Mouse (Mus musculus) lung, embryonic 15.5 days (tissue): Measurements from ENCODE around the gene Ctdspl. TPM values are rescaled to one million over a fixed set of nuclear protein-coding genes. Genes with fewer than 3 reads are reported as not detected.

Experiments used
- ATAC-seq: fragments of 200-750 bp; cut with Nextera tagmentation; 2 replicates; pipeline ENCODE4 v1.8.0; 2017; ENCODE audit warnings: moderate number of reproducible peaks, borderline replicate concordance; ENCODE audit not compliant: low FRiP score, low TSS enrichment; ENCODE audit errors: extremely low read depth
- H3K27ac ChIP-seq: fragments of 300-500 bp; sonication (generic); 2 replicates; pipeline ENCODE4 v1.5.1; 2015; ENCODE audit warnings: moderate library complexity, mild to moderate bottlenecking, inconsistent platforms
- H3K27me3 ChIP-seq: fragments of 300-500 bp; sonication (generic); 2 replicates; pipeline ENCODE4 v1.6.1; 2015; ENCODE audit warnings: inconsistent platforms
- H3K36me3 ChIP-seq: fragments of 300-500 bp; sonication (generic); 2 replicates; pipeline ENCODE4 v1.6.1; 2015; ENCODE audit warnings: inconsistent platforms
- H3K4me1 ChIP-seq: fragments of 300-500 bp; sonication (generic); 2 replicates; pipeline ENCODE4 v1.6.1; 2015; ENCODE audit warnings: inconsistent platforms
- H3K4me2 ChIP-seq: fragments of 300-500 bp; sonication (generic); 2 replicates; pipeline ENCODE4 v1.6.1; 2015; ENCODE audit warnings: inconsistent platforms, mild to moderate bottlenecking, moderate library complexity
- H3K4me3 ChIP-seq: fragments of 300-500 bp; sonication (generic); 2 replicates; pipeline ENCODE4 v1.5.1; 2015; ENCODE audit warnings: mild to moderate bottlenecking, inconsistent platforms
- H3K9ac ChIP-seq: fragments of 300-500 bp; sonication (generic); 2 replicates; pipeline ENCODE4 v1.6.1; 2015; ENCODE audit warnings: inconsistent platforms
- H3K9me3 ChIP-seq: fragments of 300-500 bp; sonication (generic); 2 replicates; pipeline ENCODE4 v1.6.1; 2016; ENCODE audit warnings: inconsistent platforms
- WGBS: fragments of 180-500 bp; shearing (Covaris S2); methylation state at CpG from one replicate; pipeline ENCODE4 v1.1.7; 2015; 5-methylcytosine and 5-hydroxymethylcytosine counted together
- polyA plus RNA-seq: library from polyadenylated mRNA; unstranded; fragments of >200 nt; fragmentation: Nextera tagmentation; extraction: Ambion mirVana; gene quantifications from 2 replicates; pipeline ENCODE4 v1.2.1, GENCODE M21; 2015

Gene Ctdspl
- 19.0 and 22.2 TPM in 2 replicates for polyA plus RNA-seq

DNA sequence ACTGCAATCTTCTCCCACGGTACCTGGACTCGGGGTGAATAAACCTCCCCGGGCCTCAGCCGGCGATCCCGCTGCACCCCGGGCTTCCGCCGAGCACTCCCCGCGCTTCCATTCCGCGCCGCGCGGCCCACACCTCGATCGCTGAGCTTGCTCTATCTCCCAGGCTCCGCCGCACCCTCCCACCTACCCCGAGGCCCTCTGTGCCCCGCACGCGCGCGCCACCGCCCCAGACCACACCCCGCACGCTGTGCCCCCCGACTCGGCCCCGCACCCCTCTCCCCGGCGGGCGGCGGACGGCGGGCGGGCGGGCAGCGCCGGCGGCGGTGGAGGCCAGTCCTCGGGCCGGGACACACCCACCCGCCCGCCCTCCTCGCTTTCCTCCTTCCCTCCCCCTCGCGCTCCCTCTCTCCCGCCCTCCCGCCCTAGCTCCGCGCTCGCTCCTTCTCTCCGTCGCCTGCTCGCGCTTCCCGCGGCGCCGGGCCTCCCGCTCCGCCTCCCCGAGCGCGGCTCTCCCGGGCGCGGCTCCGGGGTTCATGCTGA, at the start of gene Ctdspl:
TSS of gene Ctdspl (plus strand) at position 343 of the 540 bp plus-strand sequence.
- Histone ChIP-seq H3K27ac (peak within 1 kb of the TSS; percentile 89), H3K9me3 (no peaks in the 10 kb centered on the region), H3K4me2 (peak within 1 kb of the TSS; percentile 88), H3K4me3 (peak within 1 kb of the TSS; percentile 86), H3K27me3 (no peaks in the 10 kb centered on the region), H3K4me1 (peaks cover 47% of the 10 kb centered on the region), H3K36me3 (no peaks in the 10 kb centered on the region), H3K9ac (peak within 1 kb of the TSS; percentile 92)
- WGBS: 0% methylated on average over 36 of the region's 73 CpGs
- ATAC-seq: peak; percentile 37

DNA sequence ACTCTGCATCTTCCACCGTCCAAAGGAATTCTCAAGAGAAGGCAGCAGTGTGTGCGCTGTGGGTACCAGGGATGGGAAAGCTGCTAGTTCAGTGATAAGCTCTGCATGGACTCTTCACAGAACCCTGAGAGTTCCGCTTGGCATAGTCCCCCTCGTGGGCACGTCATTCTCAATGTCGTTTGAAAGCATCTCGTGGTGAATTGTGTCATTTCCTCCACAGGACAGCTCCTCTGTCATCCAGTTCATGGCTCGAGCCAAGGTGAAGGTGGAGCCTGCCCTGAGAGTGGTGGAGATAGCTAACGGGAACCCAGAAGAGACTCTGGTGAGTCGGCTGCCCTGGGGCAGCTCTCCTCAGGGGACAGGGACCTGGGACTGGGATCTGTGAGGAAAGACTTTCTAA, 49.4 kb upstream of the Ctdspl start:
- no peak for ATAC-seq
- 71% methylated on average over 10 of the region's 10 CpGs for WGBS
- no peaks in the 10 kb centered on the region for H3K9me3 ChIP-seq
- no peak overlapping the region for H3K9ac ChIP-seq
- no peaks in the 10 kb centered on the region for H3K27me3 ChIP-seq
- H3K4me2 ChIP-seq: no peak overlapping the region
- H3K36me3 ChIP-seq: peaks cover 8% of the 10 kb centered on the region; the same call in 1 of the 2 replicates
- no peak overlapping the region for H3K4me3 ChIP-seq
- 0 out of 2 replicates have a peak, but pooled peaks cover 3% of the 10 kb centered on the region for H3K4me1 ChIP-seq
- no peak overlapping the region for H3K27ac ChIP-seq

GRCm38 (mm10) chr9:118877365-118878008, 48.8 kb upstream of the Ctdspl start:
- no peak for ATAC-seq
- Histone ChIP-seq H3K4me2 (no peak overlapping the region), H3K9ac (no peak overlapping the region), H3K9me3 (no peaks in the 10 kb centered on the region), H3K36me3 (peaks cover 5% of the 10 kb centered on the region; the same call in 1 of the 2 replicates), H3K27ac (0 out of 2 replicates have a peak overlapping the region, but pooled peaks have one; percentile 35), H3K4me3 (no peak overlapping the region), H3K27me3 (no peaks in the 10 kb centered on the region), H3K4me1 (0 out of 2 replicates have a peak, but pooled peaks cover 3% of the 10 kb centered on the region)
- WGBS: 59% methylated on average over 7 of the region's 7 CpGs

DNA sequence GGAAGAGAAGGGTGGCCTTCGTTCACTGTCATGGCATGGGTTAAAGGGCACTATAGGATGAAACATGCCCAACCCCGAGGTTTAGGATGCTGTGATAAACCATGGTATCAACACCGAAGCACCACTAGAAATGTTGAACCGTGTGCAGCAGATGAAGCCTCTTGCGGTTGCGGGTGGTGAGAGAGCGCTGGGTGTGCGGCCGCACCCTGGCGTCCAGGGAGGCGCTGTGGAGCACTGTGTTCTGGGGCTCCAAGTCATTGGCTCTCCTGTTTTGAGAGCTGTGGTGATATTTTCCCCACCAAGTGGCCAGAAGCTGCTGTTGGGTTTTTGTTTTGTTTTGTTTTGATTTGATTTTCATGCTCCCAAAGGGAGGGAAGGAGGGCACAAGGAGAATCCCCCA, 47.7 kb upstream of the Ctdspl start:
- Histone ChIP-seq H3K27ac (no peak overlapping the region), H3K4me1 (0 out of 2 replicates have a peak, but pooled peaks cover 3% of the 10 kb centered on the region), H3K9ac (no peak overlapping the region), H3K4me3 (no peak overlapping the region), H3K4me2 (no peak overlapping the region), H3K27me3 (no peaks in the 10 kb centered on the region), H3K9me3 (no peaks in the 10 kb centered on the region), H3K36me3 (peaks cover 3% of the 10 kb centered on the region; the same call in 1 of the 2 replicates)
- no peak for ATAC-seq
- 88% methylated on average over 11 of the region's 11 CpGs for WGBS

GRCm38 (mm10) chr9:118881281-118881945, 44.8 kb upstream of the Ctdspl start:
- Histone ChIP-seq H3K27ac (no peak overlapping the region), H3K27me3 (no peaks in the 10 kb centered on the region), H3K4me3 (no peak overlapping the region), H3K9me3 (no peaks in the 10 kb centered on the region), H3K9ac (no peak overlapping the region), H3K36me3 (no peaks in the 10 kb centered on the region), H3K4me1 (no peaks in the 10 kb centered on the region), H3K4me2 (no peak overlapping the region)
- 74% methylated on average over 7 of the region's 7 CpGs for WGBS
- no peak for ATAC-seq

GRCm38 (mm10) chr9:118881946-118882284, 44.3 kb upstream of the Ctdspl start:
- Histone ChIP-seq H3K9me3 (no peaks in the 10 kb centered on the region), H3K4me2 (no peak overlapping the region), H3K27ac (no peak overlapping the region), H3K4me3 (no peak overlapping the region), H3K4me1 (no peaks in the 10 kb centered on the region), H3K27me3 (no peaks in the 10 kb centered on the region), H3K9ac (no peak overlapping the region), H3K36me3 (no peaks in the 10 kb centered on the region)
- 83% methylated on average over 6 of the region's 6 CpGs for WGBS
- no peak for ATAC-seq

- ATAC-seq: no peak
- 91% methylated on average over 7 of the region's 7 CpGs for WGBS
- no peak overlapping the region for H3K9ac ChIP-seq
Observed at GRCm38 (mm10) chr9:118883150-118883549, 43.1 kb upstream of the Ctdspl start.

DNA sequence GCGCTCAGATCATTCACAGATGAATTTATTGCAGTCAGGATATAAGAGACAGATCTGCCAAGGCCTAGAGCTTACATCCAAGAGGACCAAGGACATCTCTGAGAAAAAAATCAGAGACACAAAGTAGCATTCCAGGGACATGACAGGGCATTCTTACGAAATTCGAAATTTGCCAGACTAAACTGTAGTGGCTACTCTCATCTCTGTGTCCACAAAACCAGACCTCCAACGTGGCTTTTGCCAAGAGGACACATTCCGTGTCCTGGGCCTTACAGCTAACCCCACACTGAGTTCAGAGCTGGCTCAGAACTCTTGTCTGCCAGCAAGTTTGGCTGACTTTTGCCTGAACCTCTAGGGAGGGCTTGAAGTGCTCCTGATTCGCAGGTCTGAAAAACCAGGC, 40.5 kb upstream of the Ctdspl start:
- no peaks in the 10 kb centered on the region for H3K27me3 ChIP-seq
- H3K9ac ChIP-seq: no peak overlapping the region
- peaks cover 10% of the 10 kb centered on the region; the same call in 1 of the 2 replicates for H3K36me3 ChIP-seq
- peak; percentile 47; the same call in 1 of the 2 replicates for ATAC-seq
- H3K4me2 ChIP-seq: no peak overlapping the region
- WGBS: 44% methylated on average over 6 of the region's 6 CpGs
- peak overlapping the region; percentile 32 for H3K27ac ChIP-seq
- peaks cover 14% of the 10 kb centered on the region for H3K4me1 ChIP-seq
- no peaks in the 10 kb centered on the region for H3K9me3 ChIP-seq
- H3K4me3 ChIP-seq: no peak overlapping the region

More at GRCm38 (mm10) chr9:118883150-118883549, 43.1 kb upstream of the Ctdspl start:
- Histone ChIP-seq H3K9me3 (no peaks in the 10 kb centered on the region), H3K4me3 (no peak overlapping the region), H3K36me3 (0 out of 2 replicates have a peak, but pooled peaks cover 4% of the 10 kb centered on the region), H3K4me2 (no peak overlapping the region), H3K27ac (no peak overlapping the region), H3K27me3 (no peaks in the 10 kb centered on the region), H3K4me1 (no peaks in the 10 kb centered on the region)

- 85% methylated on average over 7 of the region's 7 CpGs for WGBS
- no peak overlapping the region for H3K9ac ChIP-seq
Observed at GRCm38 (mm10) chr9:118887201-118887600, 39.1 kb upstream of the Ctdspl start.

GRCm38 (mm10) chr9:118887734-118888133, 38.5 kb upstream of the Ctdspl start:
- no peaks in the 10 kb centered on the region for H3K9me3 ChIP-seq
- no peak overlapping the region for H3K4me2 ChIP-seq
- H3K4me1 ChIP-seq: peaks cover 25% of the 10 kb centered on the region
- H3K9ac ChIP-seq: no peak overlapping the region
- ATAC-seq: no peak
- no peak overlapping the region for H3K4me3 ChIP-seq
- 91% methylated on average over 8 of the region's 8 CpGs for WGBS
- H3K27me3 ChIP-seq: no peaks in the 10 kb centered on the region
- H3K27ac ChIP-seq: no peak overlapping the region
- H3K36me3 ChIP-seq: peaks cover 10% of the 10 kb centered on the region; the same call in 1 of the 2 replicates

More at GRCm38 (mm10) chr9:118887201-118887600, 39.1 kb upstream of the Ctdspl start:
- H3K4me3 ChIP-seq: no peak overlapping the region
- no peaks in the 10 kb centered on the region for H3K9me3 ChIP-seq
- H3K36me3 ChIP-seq: peaks cover 10% of the 10 kb centered on the region; the same call in 1 of the 2 replicates
- ATAC-seq: no peak
- peaks cover 25% of the 10 kb centered on the region for H3K4me1 ChIP-seq
- no peak overlapping the region for H3K27ac ChIP-seq
- H3K27me3 ChIP-seq: no peaks in the 10 kb centered on the region
- H3K4me2 ChIP-seq: no peak overlapping the region

GRCm38 (mm10) chr9:118890149-118890548, 36.1 kb upstream of the Ctdspl start:
- H3K36me3 ChIP-seq: peaks cover 10% of the 10 kb centered on the region; the same call in 1 of the 2 replicates
- no peaks in the 10 kb centered on the region for H3K27me3 ChIP-seq
- 74% methylated on average over 4 of the region's 4 CpGs for WGBS
- H3K4me1 ChIP-seq: peaks cover 25% of the 10 kb centered on the region
- no peak overlapping the region for H3K4me3 ChIP-seq
- ATAC-seq: no peak
- H3K9me3 ChIP-seq: no peaks in the 10 kb centered on the region
- no peak overlapping the region for H3K9ac ChIP-seq
- no peak overlapping the region for H3K4me2 ChIP-seq
- H3K27ac ChIP-seq: no peak overlapping the region

- no peak overlapping the region for H3K4me2 ChIP-seq
- 43% methylated on average over 2 of the region's 2 CpGs for WGBS
- no peak; the same call in 1 of the 2 replicates for ATAC-seq
- H3K4me3 ChIP-seq: no peak overlapping the region
- H3K4me1 ChIP-seq: peaks cover 25% of the 10 kb centered on the region
- peaks cover 10% of the 10 kb centered on the region; the same call in 1 of the 2 replicates for H3K36me3 ChIP-seq
- H3K27ac ChIP-seq: peak overlapping the region; percentile 59; the same call in 1 of the 2 replicates
- H3K9ac ChIP-seq: no peak overlapping the region
- no peaks in the 10 kb centered on the region for H3K27me3 ChIP-seq
- no peaks in the 10 kb centered on the region for H3K9me3 ChIP-seq
Observed at GRCm38 (mm10) chr9:118890645-118891044, 35.6 kb upstream of the Ctdspl start.
